Mouse (Mus musculus): ENCODE measurements around the gene Hist1h2ap. TPM values are rescaled to one million over a fixed set of nuclear protein-coding genes. Genes with fewer than 3 reads are reported as not detected.
"Not testable (repeated sequence)": the region's sequence is repeated elsewhere in the genome, so short reads cannot be mapped to it uniquely, and the experiment has no call there.

Hist1h2ap gene
- polyA plus RNA-seq, 1 experiment = 2,018 TPM

GRCm38 (mm10) chr13:21795584-21795983, 37.7 kb downstream of the Hist1h2ap start:
- H3K79me3 ChIP-seq (ENCODE audit: low read depth) = no peaks in the 10 kb centered on the region
- no peaks in the 10 kb centered on the region for H3K27me3 ChIP-seq (ENCODE audit: control insufficient read depth, insufficient read depth, insufficient read length)
- no peaks in the 10 kb centered on the region for H3K36me3 ChIP-seq (ENCODE audit: control insufficient read depth, insufficient read depth)
- no peak overlapping the region for H3ac ChIP-seq (ENCODE audit: control insufficient read depth, insufficient read length, low read depth)
- H3K4me3 ChIP-seq (ENCODE audit: insufficient read depth, poor library complexity, severe bottlenecking) = no peak overlapping the region
- TF ChIP-seq CTCF (IDR thresholded peaks at IDR 0.05; ENCODE audit: control insufficient read depth, insufficient read depth, insufficient read length) = no peak
- no peak for TF ChIP-seq MAX (IDR thresholded peaks at IDR 0.05)
- TF ChIP-seq USF1 (IDR thresholded peaks at IDR 0.05; ENCODE audit: low read depth) = no peak
- no peak for TF ChIP-seq FOSL1 (IDR thresholded peaks at IDR 0.05; ENCODE audit: insufficient read depth, low read length, poor library complexity, severe bottlenecking)
- TF ChIP-seq MYOG (IDR thresholded peaks at IDR 0.05; ENCODE audit: control insufficient read depth, extremely low read depth, insufficient read length) = no peak
- no peak for TF ChIP-seq MYOD1 (IDR thresholded peaks at IDR 0.05; ENCODE audit: control insufficient read depth, insufficient read length, low read depth)
- TF ChIP-seq CEBPB (IDR thresholded peaks at IDR 0.05; ENCODE audit: low read depth) = no peak
- H3K79me2 ChIP-seq (ENCODE audit: control insufficient read depth, insufficient read depth) = no peaks in the 10 kb centered on the region

DNA sequence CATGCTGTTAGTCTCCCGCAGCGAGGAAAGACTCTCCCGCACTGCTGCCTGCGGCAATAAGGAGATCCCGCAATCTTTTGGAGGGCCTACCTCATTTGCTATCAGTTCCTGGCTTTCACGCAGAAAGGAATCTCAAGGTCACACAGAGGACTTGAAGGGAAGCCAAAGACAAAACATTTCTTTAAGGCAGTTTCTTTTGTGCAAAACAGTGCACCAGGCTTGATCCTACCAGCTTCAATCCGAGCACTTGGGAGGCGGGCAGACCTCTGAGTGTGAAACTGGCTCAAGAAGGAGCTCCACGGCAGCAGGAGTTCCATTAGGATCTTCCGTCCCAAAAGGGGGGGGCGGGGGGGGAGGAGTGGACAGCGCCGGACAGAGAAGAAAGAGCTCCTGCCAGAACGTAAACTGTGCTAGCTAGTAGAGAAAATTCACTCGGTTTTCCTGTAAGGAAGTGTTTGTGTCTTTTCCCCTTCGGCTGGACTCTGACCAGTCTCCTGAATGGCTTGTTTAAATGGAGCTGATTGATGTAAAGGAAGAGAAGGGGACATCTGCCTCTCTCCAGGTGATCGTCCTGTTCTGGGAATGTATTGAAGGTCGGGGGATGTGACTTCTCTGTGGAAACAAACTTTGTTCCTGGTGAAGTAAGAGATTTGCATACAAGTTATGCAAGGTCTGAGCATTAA, 42.6 kb downstream of the Hist1h2ap start:
- Histone ChIP-seq H3K27me3 (ENCODE audit: control insufficient read depth, insufficient read depth, insufficient read length) (no peaks in the 10 kb centered on the region), H3K79me2 (ENCODE audit: control insufficient read depth, insufficient read depth) (no peaks in the 10 kb centered on the region), H3K36me3 (ENCODE audit: control insufficient read depth, insufficient read depth) (no peaks in the 10 kb centered on the region), H3ac (ENCODE audit: control insufficient read depth, insufficient read length, low read depth) (no peak overlapping the region), H3K79me3 (ENCODE audit: low read depth) (no peaks in the 10 kb centered on the region), H3K4me3 (ENCODE audit: insufficient read depth, poor library complexity, severe bottlenecking) (no peak overlapping the region)
- TF ChIP-seq FOSL1 (IDR thresholded peaks at IDR 0.05; ENCODE audit: insufficient read depth, low read length, poor library complexity, severe bottlenecking) (no peak), MAX (IDR thresholded peaks at IDR 0.05) (no peak), CTCF (IDR thresholded peaks at IDR 0.05; ENCODE audit: control insufficient read depth, insufficient read depth, insufficient read length) (no peak), MYOG (IDR thresholded peaks at IDR 0.05; ENCODE audit: control insufficient read depth, extremely low read depth, insufficient read length) (no peak), CEBPB (IDR thresholded peaks at IDR 0.05; ENCODE audit: low read depth) (no peak), MYOD1 (IDR thresholded peaks at IDR 0.05; ENCODE audit: control insufficient read depth, insufficient read length, low read depth) (no peak), USF1 (IDR thresholded peaks at IDR 0.05; ENCODE audit: low read depth) (no peak)

GRCm38 (mm10) chr13:21789925-21790324, 43.4 kb downstream of the Hist1h2ap start:
- TF ChIP-seq FOSL1 (IDR thresholded peaks at IDR 0.05; ENCODE audit: insufficient read depth, low read length, poor library complexity, severe bottlenecking) (no peak), MYOG (IDR thresholded peaks at IDR 0.05; ENCODE audit: control insufficient read depth, extremely low read depth, insufficient read length) (no peak), CEBPB (IDR thresholded peaks at IDR 0.05; ENCODE audit: low read depth) (no peak), USF1 (IDR thresholded peaks at IDR 0.05; ENCODE audit: low read depth) (no peak), MAX (IDR thresholded peaks at IDR 0.05) (no peak), MYOD1 (IDR thresholded peaks at IDR 0.05; ENCODE audit: control insufficient read depth, insufficient read length, low read depth) (no peak), CTCF (IDR thresholded peaks at IDR 0.05; ENCODE audit: control insufficient read depth, insufficient read depth, insufficient read length) (no peak)
- H3K4me3 ChIP-seq (ENCODE audit: insufficient read depth, poor library complexity, severe bottlenecking) = no peak overlapping the region
- no peaks in the 10 kb centered on the region for H3K79me3 ChIP-seq (ENCODE audit: low read depth)
- H3K27me3 ChIP-seq (ENCODE audit: control insufficient read depth, insufficient read depth, insufficient read length) = no peaks in the 10 kb centered on the region
- no peak overlapping the region for H3ac ChIP-seq (ENCODE audit: control insufficient read depth, insufficient read length, low read depth)
- H3K79me2 ChIP-seq (ENCODE audit: control insufficient read depth, insufficient read depth) = no peaks in the 10 kb centered on the region
- H3K36me3 ChIP-seq (ENCODE audit: control insufficient read depth, insufficient read depth) = no peaks in the 10 kb centered on the region

DNA sequence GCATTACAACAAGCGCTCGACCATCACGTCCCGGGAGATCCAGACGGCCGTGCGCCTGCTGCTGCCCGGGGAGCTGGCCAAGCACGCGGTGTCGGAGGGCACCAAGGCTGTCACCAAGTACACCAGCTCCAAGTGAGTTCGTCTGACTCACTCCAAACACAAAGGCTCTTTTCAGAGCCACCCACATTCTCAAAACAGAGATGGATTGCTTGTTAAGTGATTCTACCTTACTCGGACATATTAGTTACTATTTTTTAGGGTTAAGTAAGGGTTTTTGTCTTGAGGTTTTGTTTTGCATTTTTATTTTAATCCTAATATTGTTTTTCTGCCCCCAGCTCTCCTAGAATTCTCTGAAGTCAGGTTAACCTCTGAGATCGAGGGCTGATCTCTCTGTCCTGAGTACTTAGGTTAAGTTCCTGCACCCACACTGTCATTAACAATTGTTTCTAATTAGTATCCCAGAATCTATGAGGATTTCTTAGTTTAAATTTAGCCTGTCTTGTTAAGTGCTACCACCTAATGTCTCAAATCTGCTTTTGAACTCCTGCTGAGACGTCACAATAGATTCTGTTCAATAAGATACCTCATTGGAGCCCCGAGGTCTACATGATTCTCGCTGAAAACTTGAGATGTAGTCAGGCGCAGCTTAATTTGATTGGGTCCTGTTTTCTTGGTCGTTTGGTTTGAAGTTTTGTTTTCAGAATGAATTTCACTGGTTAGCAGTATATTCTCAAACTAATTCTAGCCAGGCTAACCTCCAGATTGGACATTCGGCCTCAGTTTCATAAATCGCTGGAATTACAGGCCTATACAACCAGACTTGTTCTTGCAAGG, 45.3 kb downstream of the Hist1h2ap start:
- no peak for TF ChIP-seq FOSL1 (IDR thresholded peaks at IDR 0.05; ENCODE audit: insufficient read depth, low read length, poor library complexity, severe bottlenecking)
- no peak for TF ChIP-seq USF1 (IDR thresholded peaks at IDR 0.05; ENCODE audit: low read depth)
- no peak for TF ChIP-seq CTCF (IDR thresholded peaks at IDR 0.05; ENCODE audit: control insufficient read depth, insufficient read depth, insufficient read length)
- no peak for TF ChIP-seq MYOG (IDR thresholded peaks at IDR 0.05; ENCODE audit: control insufficient read depth, extremely low read depth, insufficient read length)
- TF ChIP-seq CEBPB (IDR thresholded peaks at IDR 0.05; ENCODE audit: low read depth) = no peak
- TF ChIP-seq MAX (IDR thresholded peaks at IDR 0.05) = no peak
- TF ChIP-seq MYOD1 (IDR thresholded peaks at IDR 0.05; ENCODE audit: control insufficient read depth, insufficient read length, low read depth) = no peak
- H3K36me3 ChIP-seq (ENCODE audit: control insufficient read depth, insufficient read depth) = no peaks in the 10 kb centered on the region
- no peak overlapping the region for H3K4me3 ChIP-seq (ENCODE audit: insufficient read depth, poor library complexity, severe bottlenecking)
- H3K79me3 ChIP-seq (ENCODE audit: low read depth) = no peaks in the 10 kb centered on the region
- peak overlapping the region; percentile 32 for H3ac ChIP-seq (ENCODE audit: control insufficient read depth, insufficient read length, low read depth)
- no peaks in the 10 kb centered on the region for H3K27me3 ChIP-seq (ENCODE audit: control insufficient read depth, insufficient read depth, insufficient read length)
- no peaks in the 10 kb centered on the region for H3K79me2 ChIP-seq (ENCODE audit: control insufficient read depth, insufficient read depth)

DNA sequence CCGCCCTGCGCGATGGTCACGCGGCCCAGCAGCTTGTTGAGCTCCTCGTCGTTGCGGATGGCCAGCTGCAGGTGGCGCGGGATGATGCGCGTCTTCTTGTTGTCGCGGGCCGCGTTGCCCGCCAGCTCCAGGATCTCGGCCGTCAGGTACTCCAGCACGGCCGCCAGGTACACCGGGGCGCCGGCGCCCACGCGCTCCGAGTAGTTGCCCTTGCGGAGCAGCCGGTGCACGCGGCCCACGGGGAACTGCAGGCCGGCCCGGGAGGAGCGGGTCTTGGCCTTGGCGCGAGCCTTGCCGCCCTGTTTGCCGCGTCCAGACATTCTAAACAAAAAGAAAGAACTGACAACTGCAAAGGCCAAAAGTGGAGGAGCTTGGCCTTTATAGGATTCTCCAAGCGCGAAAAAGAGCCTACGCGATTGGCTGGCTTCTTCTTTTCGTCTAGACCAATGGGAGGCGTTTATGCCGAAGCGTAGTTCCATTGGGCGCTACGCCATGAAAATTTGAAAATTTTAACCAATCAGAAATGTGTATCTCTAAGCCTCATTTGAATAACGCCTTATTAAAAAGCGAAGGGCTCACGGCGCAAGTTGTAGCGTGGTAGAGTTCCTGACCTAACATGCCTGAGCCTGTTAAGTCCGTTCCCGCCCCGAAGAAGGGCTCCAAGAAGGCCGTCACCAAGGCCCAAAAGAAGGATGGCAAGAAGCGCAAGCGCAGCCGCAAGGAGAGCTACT, 46.2 kb downstream of the Hist1h2ap start, which contains the start of the genes Hist1h2an and Hist1h2bp:
Gene Hist1h2an, minus strand, starts transcription at position 320 of the 731 bp plus-strand sequence.
Gene Hist1h2bp, plus strand, starts transcription at position 563 of the 731 bp plus-strand sequence.
- not testable (repeated sequence) for H3K79me2 ChIP-seq (ENCODE audit: control insufficient read depth, insufficient read depth); H3K36me3 ChIP-seq (ENCODE audit: control insufficient read depth, insufficient read depth); H3K27me3 ChIP-seq (ENCODE audit: control insufficient read depth, insufficient read depth, insufficient read length); H3K79me3 ChIP-seq (ENCODE audit: low read depth)
- H3ac ChIP-seq (ENCODE audit: control insufficient read depth, insufficient read length, low read depth) = peak within 1 kb of the TSS; percentile 59
- H3K4me3 ChIP-seq (ENCODE audit: insufficient read depth, poor library complexity, severe bottlenecking) = peak within 1 kb of the TSS; percentile 18

Data from C2C12 (cell line).